Mouse (Mus musculus) neutrophil, adult 59 days (primary cell): ENCODE results near the gene Olfr215. TPM values are rescaled to one million over a fixed set of nuclear protein-coding genes. Genes with fewer than 3 reads are reported as not detected.

Source experiments
- total RNA-seq, 2 experiments: library from RNA; stranded (reverse); gene quantifications; 1 replicate in 1 of 2; 2 replicates in 1 of 2; pipeline ENCODE4 v1.2.4; 2023

Olfr215 gene
- total RNA-seq: not detected

DNA sequence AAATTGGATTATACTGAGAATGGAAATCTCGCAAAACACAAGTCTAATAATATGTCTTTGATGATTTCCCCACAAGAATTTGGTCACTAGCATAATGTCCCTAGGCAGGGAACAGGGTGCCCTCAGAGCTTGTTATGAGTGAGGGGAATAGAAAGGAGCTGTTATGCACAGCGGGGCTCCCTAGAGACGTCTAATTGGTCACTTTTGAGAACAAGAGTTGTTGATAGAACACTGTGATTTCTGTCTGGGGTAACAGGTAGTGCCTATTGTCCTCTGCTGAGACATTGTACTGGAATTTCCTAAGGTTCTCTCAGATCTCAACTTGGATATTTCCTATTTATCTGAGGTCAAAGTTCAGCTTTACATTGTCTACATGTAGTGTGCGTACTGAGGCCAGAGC lies at the start of gene Olfr215:
Gene Olfr215, minus strand, starts transcription at position 101 of the 400 bp plus-strand sequence.

DNA sequence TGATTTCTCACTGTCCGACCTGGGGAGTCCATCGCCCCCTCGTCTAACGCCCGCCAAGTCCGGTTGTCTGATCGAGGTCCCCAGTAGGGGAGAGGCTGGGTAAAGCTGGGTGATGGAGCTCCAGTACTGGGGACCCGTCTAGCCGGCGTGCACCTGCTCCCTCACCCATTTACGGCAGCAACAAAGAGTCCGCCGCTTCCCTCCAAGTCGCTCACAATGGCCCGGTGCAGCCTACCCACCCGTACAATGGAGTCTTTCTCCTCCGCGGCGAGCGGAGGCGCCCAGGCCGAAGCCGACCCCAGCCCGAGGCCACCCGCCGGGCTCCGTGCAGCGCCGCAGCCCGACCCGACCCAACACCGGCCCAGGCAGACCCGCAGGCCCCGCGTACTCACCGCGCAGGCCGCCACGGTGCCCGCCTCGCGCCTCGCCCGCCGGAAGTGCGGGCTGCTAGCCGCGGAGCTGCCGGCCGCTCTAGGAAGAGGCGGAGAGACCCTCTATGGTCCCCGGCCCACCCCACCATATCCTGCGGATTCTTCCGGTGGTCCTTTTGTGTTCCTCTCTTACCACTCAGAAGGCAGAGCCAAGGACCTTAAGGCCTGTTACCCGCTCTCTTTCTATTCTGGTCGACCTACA lies 44.7 kb upstream of the Olfr215 start, which contains the start of gene Zfp422:
Gene Zfp422, minus strand, starts transcription at position 461 of the 633 bp plus-strand sequence.

DNA sequence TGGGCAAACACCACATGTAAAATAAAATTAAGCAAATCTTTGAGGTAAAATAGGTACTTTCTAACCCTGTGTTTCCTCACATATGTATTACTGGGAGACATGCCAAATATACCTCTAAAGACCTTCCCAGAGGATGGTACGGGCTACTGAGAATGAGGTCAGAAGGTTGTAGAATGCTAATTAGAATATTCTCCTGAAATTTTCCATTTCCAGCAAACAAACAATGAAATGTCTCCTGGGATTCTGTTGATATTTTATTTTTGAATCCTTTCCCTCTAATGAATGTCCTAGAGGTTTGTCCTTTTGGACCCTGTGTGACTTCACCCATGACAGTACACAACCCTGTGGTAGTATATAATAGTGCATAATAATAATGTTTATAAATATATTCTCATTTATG lies 30.1 kb downstream of the Olfr215 start, which contains the start of gene Olfr214:
Gene Olfr214, plus strand, starts transcription at position 301 of the 400 bp plus-strand sequence.

DNA sequence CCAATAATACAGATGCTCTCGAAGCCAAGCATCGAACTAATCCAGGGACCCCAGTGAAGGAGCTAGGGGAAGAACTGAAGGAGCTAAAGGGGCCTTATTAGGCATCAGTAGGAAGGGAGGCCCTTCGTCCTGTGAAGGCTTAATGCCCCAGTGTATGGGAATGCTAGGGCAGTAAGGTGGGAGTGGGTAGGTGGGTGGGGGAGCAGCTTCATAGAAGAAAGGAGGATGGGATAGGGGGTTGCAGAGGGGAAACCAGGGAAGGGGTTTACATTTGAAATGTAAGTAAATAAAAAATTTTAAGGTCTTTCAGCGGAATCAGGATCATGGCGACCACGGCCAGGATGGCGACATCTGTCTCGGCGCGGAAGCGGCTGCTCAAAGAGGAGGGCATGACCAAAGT lies 33.2 kb downstream of the Olfr215 start, which contains the start of gene Gm5580:
Gene Gm5580, plus strand, starts transcription at position 301 of the 400 bp plus-strand sequence.

DNA sequence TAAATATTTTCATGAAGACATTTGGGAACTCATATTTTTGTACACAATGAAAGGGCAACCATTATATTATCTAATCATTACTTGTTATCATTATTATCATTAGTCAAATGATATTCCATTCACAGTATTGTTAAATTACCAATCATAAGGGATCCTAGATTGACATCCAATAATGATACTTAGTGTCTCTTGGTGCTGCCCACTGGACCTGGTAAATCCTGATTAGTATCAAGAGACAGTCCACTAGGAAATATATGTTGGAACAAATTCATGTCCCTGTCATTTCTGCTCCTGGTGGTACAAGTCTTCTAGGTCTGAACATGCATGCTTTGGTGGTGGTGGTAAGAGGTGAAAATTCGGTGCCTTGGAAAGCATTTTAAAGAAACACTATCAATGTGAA lies 45.8 kb downstream of the Olfr215 start, which contains the start of gene Olfr213:
Gene Olfr213, plus strand, starts transcription at position 301 of the 400 bp plus-strand sequence.

Other genes with a start within 250 kb of the Olfr215 start
- gene March8, start 246.2 kb downstream of the Olfr215 start, total RNA-seq: 10 to 100 TPM; 16.9 to 23.8 TPM
- 100 to 1,000 TPM; 259 to 311 TPM for gene Alox5, start 123.0 kb downstream of the Olfr215 start, total RNA-seq
- not detected for gene Olfr211, start 95.1 kb downstream of the Olfr215 start, total RNA-seq
- gene Olfr212, start 77.7 kb downstream of the Olfr215 start, total RNA-seq: under 1 TPM in 1 of 2 experiments, not detected in 1; 0.18 TPM
- not detected for gene Olfr213, start 45.7 kb downstream of the Olfr215 start, total RNA-seq
- 1 to 10 TPM; 1.6 to 2.1 TPM for gene Gm5580, start 33.1 kb downstream of the Olfr215 start, total RNA-seq
- gene Olfr214, start 30.0 kb downstream of the Olfr215 start, total RNA-seq: not detected
- gene Zfp422, start 44.8 kb upstream of the Olfr215 start, total RNA-seq: 10 to 100 TPM; 13.6 to 14.9 TPM
- gene Depp1, start 66.4 kb upstream of the Olfr215 start, total RNA-seq: under 1 TPM; 0.44 to 0.57 TPM
- gene Rassf4, start 89.8 kb upstream of the Olfr215 start, total RNA-seq: 100 to 1,000 TPM in 1 of 2 experiments, 10 to 100 TPM in 1; 89.9 to 139 TPM
- under 1 TPM; 0.11 to 0.20 TPM for gene Tmem72, start 132.7 kb upstream of the Olfr215 start, total RNA-seq